In the genomic region with DNA sequence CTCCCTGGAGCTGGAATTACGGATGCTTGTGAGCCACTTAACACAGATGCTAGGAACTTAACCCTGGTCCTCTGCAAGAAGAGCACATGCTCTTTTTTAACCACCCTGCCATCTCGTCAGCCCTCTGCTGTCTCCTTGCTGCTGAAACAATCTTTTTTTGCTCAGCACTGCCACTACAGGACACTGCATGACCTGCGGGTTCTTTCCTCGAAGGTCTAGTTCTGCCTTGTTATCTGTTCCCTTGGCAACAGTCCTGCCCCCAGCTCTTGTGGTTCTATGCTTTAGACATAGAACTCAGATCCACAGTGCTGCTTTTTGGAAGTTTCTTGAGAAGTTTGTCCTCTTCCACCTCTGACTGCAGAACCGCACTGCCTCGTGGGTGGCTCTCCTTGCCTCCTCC, we compare ENCODE assay signal across 9 mouse cellular contexts.
DNase-seq lines count a peak whose midpoint lies in the region; ATAC-seq lines count a peak whose summit lies in the region.
"Had no signal": no experiment of that assay in that cellular context is flagged by ENCODE, and none has a peak within 500 bp of the region (broad histone marks: within the 10 kb centered on the region; RNA-seq: fewer than 3 reads in every experiment).

No protein-coding gene starts in this region.

- no peak overlapping the region for H3K27ac ChIP-seq in forebrain, embryonic 14.5 days (ENCODE audit: low read depth, low read length)
- H3K27ac ChIP-seq in forebrain, embryonic 13.5 days = no peak overlapping the region
- no peak overlapping the region for H3K27ac ChIP-seq in neural tube, embryonic 15.5 days (replicated peaks)
- H3K27ac ChIP-seq in neural tube, embryonic 11.5 days (ENCODE audit: low read depth, low read length) = no peak overlapping the region
- H3K27ac ChIP-seq: liver, embryonic 13.5 days had no signal

- no peak overlapping the region for H3K4me3 ChIP-seq in forebrain, embryonic 14.5 days (ENCODE audit: low read depth, low read length)
- H3K4me3 ChIP-seq in forebrain, embryonic 13.5 days = no peak overlapping the region
- H3K4me3 ChIP-seq in neural tube, embryonic 15.5 days (replicated peaks) = no peak overlapping the region
- H3K4me3 ChIP-seq in neural tube, embryonic 11.5 days (ENCODE audit: low read depth, low read length) = no peak overlapping the region
- H3K4me3 ChIP-seq: liver, embryonic 13.5 days had no signal

- no peaks in the 10 kb centered on the region for H3K9me3 ChIP-seq in forebrain, embryonic 14.5 days (replicated peaks; ENCODE audit: control insufficient read depth, low read length)
- no peaks in the 10 kb centered on the region; the same call in 1 of the 2 replicates for H3K9me3 ChIP-seq in forebrain, embryonic 13.5 days (replicated peaks)
- H3K9me3 ChIP-seq in neural tube, embryonic 15.5 days (replicated peaks) = no peaks in the 10 kb centered on the region
- H3K9me3 ChIP-seq in neural tube, embryonic 11.5 days (ENCODE audit: control insufficient read depth, low read length) = no peaks in the 10 kb centered on the region
- H3K9me3 ChIP-seq: liver, embryonic 13.5 days had no signal

- H3K4me1 ChIP-seq in forebrain, embryonic 14.5 days (ENCODE audit: control insufficient read depth, insufficient read depth, low read length) = peaks cover 4% of the 10 kb centered on the region; the same call in 1 of the 2 replicates
- H3K4me1 ChIP-seq in forebrain, embryonic 13.5 days = peaks cover 10% of the 10 kb centered on the region
- H3K4me1 ChIP-seq in neural tube, embryonic 15.5 days = peaks cover 5% of the 10 kb centered on the region
- H3K4me1 ChIP-seq in neural tube, embryonic 11.5 days (ENCODE audit: control insufficient read depth, insufficient read depth, low read length) = peaks cover 4% of the 10 kb centered on the region; the same call in 1 of the 2 replicates
- H3K4me1 ChIP-seq: liver, embryonic 13.5 days had no signal

- no peak for ATAC-seq in forebrain, embryonic 14.5 days
- ATAC-seq in forebrain, embryonic 13.5 days = no peak
- no peak for ATAC-seq in neural tube, embryonic 15.5 days (ENCODE audit: low FRiP score)
- no peak for ATAC-seq in neural tube, embryonic 11.5 days (ENCODE audit: insufficient read depth, low FRiP score, low TSS enrichment)

- 29% methylated on average over 6 of the region's 6 CpGs for WGBS in forebrain, embryonic 14.5 days
- WGBS in forebrain, embryonic 13.5 days = 35% methylated on average over 6 of the region's 6 CpGs
- WGBS in neural tube, embryonic 15.5 days = 36% methylated on average over 6 of the region's 6 CpGs
- 36% methylated on average over 6 of the region's 6 CpGs for WGBS in neural tube, embryonic 11.5 days

- DNase-seq in forebrain, embryonic 14.5 days (ENCODE audit: low spot score) = peak; percentile 67
- DNase-seq in neural tube, embryonic 10.5 days (ENCODE audit: extremely low spot score, low spot score) = peak; percentile 49
- peak; percentile 60 for DNase-seq in embryo, embryonic 9.5 days (ENCODE audit: extremely low spot score)
- peak; percentile 63 for DNase-seq in neural tube, embryonic 11.5 days (ENCODE audit: low spot score)
- no peak for DNase-seq in gastrocnemius, adult 18-20 months (ENCODE audit: low spot score)
- DNase-seq in spleen, postnatal 4 days (ENCODE audit: low spot score in 2 of 2) = no peak
- DNase-seq: liver, embryonic 13.5 days had no signal

- H3K4me2 ChIP-seq in forebrain, embryonic 14.5 days (ENCODE audit: low read length) = no peak overlapping the region
- no peak overlapping the region for H3K4me2 ChIP-seq in forebrain, embryonic 13.5 days
- no peak overlapping the region for H3K4me2 ChIP-seq in neural tube, embryonic 15.5 days
- no peak overlapping the region for H3K4me2 ChIP-seq in neural tube, embryonic 11.5 days (ENCODE audit: low read depth)
- H3K4me2 ChIP-seq: liver, embryonic 13.5 days had no signal

- H3K27me3 ChIP-seq in forebrain, embryonic 14.5 days (replicated peaks; ENCODE audit: control insufficient read depth, insufficient read depth, low read length) = no peaks in the 10 kb centered on the region
- H3K27me3 ChIP-seq in forebrain, embryonic 13.5 days = 0 out of 2 replicates have a peak, but pooled peaks cover 2% of the 10 kb centered on the region
- H3K27me3 ChIP-seq in neural tube, embryonic 15.5 days (replicated peaks) = 0 out of 2 replicates have a peak, but pooled peaks cover 2% of the 10 kb centered on the region
- H3K27me3 ChIP-seq in neural tube, embryonic 11.5 days (ENCODE audit: control insufficient read depth, insufficient read depth, low read length) = no peaks in the 10 kb centered on the region
- H3K27me3 ChIP-seq: liver, embryonic 13.5 days had no signal

- H3K36me3 ChIP-seq in forebrain, embryonic 14.5 days (ENCODE audit: control insufficient read depth, insufficient read depth, low read length) = no peaks in the 10 kb centered on the region
- no peaks in the 10 kb centered on the region for H3K36me3 ChIP-seq in forebrain, embryonic 13.5 days (ENCODE audit: poor library complexity, severe bottlenecking)
- no peaks in the 10 kb centered on the region for H3K36me3 ChIP-seq in neural tube, embryonic 15.5 days
- no peaks in the 10 kb centered on the region for H3K36me3 ChIP-seq in neural tube, embryonic 11.5 days (ENCODE audit: control insufficient read depth, insufficient read depth, low read length)
- H3K36me3 ChIP-seq: liver, embryonic 13.5 days had no signal

- no peak overlapping the region for H3K9ac ChIP-seq in forebrain, embryonic 14.5 days (ENCODE audit: low read length)
- no peak overlapping the region for H3K9ac ChIP-seq in forebrain, embryonic 13.5 days
- no peak overlapping the region for H3K9ac ChIP-seq in neural tube, embryonic 15.5 days (replicated peaks)
- no peak overlapping the region for H3K9ac ChIP-seq in neural tube, embryonic 11.5 days (ENCODE audit: low read length)
- H3K9ac ChIP-seq: liver, embryonic 13.5 days had no signal

Comparison
In these comparisons a context has a peak if more than half of its experiments do, and no peak if none do; other contexts are left out.
1. DNase-seq: peak in forebrain, embryonic 14.5 days (single experiment), neural tube, embryonic 10.5 days (single experiment), embryo, embryonic 9.5 days (single experiment) and neural tube, embryonic 11.5 days (single experiment); none in gastrocnemius, adult 18-20 months (single experiment) and spleen, postnatal 4 days (0 of 2).